Mouse (Mus musculus) right cerebral cortex, postnatal 36 days (tissue): ENCODE measurements at regions not wholly inside any gene's neighbourhood (a gene's known extent, or its start where the extent isn't known, plus 50 kb on each side); places are given as distances from the start of the nearest gene placed in this dataset.

Experiments used
- DNase-seq, 2 experiments: peaks; one replicate each; pipeline ENCODE4 v3.0.0; 2022; ENCODE audit warnings: low spot score in 2 of 2, mixed read lengths in 1 of 2

DNA sequence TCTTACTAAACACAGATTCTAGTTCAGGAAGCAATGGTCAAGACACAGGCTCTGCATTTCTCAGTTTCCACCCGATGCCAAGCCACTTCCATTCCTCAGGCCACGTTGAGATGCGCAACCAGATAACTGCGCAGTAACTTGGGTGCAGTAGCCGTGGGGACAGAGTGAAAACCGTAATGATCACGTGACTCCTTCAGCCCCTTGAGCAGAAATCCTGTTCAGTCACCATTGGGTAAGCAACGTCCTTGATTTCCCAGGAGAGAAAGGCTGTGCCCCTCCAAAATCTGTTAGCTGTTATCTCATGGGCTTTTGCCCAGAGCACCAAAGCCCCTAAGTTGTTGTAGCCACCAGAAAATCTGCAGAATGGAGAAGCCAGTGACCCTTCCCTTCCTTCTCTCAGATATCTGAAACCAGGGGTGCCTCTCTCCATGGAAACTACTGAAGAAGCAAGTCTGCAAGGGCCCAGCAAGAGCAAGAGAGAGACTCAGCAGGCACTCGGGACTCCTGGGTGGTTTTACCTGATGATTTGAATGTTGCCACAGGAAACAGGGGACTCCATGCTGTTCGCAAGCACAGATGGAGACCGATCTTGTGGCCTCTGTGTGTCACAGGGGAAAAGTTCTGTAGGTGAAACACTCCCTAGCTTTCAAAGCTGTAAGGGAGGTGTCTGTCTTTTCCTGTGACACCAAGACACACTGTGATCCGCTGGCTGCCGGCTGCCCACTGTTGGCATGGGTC lies 126.7 kb downstream of the Lmo4 start:
- no peak for DNase-seq

GRCm38 (mm10) chr3:144069979-144070540 lies 135.0 kb downstream of the Lmo4 start:
- DNase-seq, result no peak

GRCm38 (mm10) chr3:144067016-144067415 lies 138.0 kb downstream of the Lmo4 start:
- DNase-seq, result no peak

DNA sequence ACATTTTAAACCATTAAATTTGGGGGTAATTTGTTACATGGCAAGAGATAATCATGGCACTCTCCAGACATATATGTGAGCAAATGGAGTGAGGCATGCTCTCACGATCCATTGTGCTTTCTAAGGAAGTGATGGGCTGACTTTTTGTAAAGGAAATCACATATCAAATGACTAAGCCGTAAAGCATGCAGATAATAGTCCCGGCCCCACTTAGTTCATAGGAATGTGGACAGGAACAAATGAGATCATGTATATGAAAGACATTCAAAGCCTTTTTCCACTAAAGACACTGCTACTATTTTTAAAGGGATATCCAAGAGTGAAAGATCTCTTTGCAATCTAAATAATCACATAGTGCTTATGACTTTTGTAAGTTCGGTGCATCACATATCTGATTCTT lies 146.9 kb downstream of the Lmo4 start:
- no peak for DNase-seq

DNA sequence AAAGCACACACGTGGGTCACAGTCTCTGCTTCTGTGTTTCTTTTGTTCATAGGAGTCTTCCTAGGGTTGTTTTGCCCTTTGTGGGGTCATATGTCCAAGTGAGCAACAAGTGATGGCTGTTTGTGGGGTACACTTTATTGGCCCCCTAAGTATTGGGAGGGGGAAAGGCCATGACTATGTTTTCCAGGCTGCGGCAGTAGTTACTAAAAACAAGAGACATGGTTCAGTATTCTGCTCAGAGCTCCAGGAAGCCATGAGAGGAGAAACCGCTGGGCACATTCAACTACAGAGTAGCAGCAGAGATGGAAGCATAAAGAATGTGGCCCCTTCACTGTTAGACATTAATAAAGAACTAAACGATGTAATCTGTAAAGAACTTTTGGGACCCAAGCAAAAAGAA lies 154.7 kb downstream of the Lmo4 start:
- DNase-seq, result no peak

GRCm38 (mm10) chr3:144049270-144049669 lies 155.8 kb downstream of the Lmo4 start:
- DNase-seq, result no peak

GRCm38 (mm10) chr3:144044366-144044765 lies 160.7 kb downstream of the Lmo4 start:
- DNase-seq, result no peak

GRCm38 (mm10) chr3:144041788-144042187 lies 163.2 kb downstream of the Lmo4 start:
- no peak for DNase-seq

DNA sequence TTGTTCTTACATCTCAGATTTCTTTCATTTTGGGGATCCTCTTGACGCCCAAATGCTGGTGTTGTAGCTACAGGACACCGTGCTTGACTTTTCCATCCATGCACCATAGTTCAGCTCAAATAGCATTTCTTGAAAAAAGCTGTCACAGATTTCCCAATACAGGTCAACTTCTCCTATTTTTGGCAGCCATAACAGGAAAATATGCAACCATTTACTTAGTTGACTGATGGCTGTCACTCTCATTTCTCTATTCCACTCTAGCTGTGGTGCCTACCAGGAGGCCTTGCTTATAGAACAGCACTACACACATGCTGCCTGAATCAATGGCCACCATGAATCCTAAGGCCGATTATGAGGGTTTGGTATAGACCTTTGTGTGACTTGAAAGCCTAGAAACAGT lies 165.5 kb downstream of the Lmo4 start:
- no peak for DNase-seq

- no peak for DNase-seq
Observed at GRCm38 (mm10) chr3:144029611-144030010, 175.4 kb downstream of the Lmo4 start.

GRCm38 (mm10) chr3:144029121-144029520 lies 175.9 kb downstream of the Lmo4 start:
- no peak for DNase-seq

DNA sequence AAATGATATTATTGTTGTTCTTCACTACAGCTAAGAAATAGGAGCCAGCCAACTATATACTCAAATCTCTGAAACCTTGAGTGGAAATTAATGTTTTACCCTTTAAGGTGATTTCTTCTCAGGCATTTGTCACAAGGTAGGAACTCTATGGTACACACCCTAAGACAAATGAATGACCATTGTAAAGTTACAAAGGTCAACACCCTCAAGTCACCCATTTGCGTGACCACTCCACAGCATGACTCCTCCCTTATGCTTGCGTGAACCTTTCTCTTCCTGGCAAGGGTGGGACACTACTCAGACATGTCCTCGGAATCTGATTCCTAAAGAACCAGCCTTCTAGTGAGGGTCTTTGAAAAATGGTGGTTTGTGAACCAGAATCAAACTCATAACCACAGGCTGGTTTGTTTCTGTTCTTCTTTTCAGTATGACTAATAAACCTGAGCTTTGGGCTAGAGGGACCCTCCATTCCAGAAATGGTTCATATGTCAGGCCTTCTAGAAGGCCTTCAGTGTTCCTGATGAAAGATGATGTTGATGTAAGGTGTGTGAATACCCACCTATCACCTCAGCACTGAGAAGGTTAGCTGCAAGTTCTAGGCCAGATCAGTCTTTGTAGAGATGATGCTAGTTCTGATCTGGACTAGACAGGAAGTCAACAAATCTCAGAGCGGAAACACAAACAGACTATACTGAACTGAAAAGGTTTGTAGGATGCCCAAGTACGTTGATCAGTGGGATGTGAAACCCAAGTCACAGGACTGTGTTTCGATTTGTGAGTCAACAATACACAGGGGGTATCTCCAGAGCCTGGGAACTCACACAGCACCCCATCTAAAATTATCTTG lies 177.7 kb downstream of the Lmo4 start:
- DNase-seq, result no peak

DNA sequence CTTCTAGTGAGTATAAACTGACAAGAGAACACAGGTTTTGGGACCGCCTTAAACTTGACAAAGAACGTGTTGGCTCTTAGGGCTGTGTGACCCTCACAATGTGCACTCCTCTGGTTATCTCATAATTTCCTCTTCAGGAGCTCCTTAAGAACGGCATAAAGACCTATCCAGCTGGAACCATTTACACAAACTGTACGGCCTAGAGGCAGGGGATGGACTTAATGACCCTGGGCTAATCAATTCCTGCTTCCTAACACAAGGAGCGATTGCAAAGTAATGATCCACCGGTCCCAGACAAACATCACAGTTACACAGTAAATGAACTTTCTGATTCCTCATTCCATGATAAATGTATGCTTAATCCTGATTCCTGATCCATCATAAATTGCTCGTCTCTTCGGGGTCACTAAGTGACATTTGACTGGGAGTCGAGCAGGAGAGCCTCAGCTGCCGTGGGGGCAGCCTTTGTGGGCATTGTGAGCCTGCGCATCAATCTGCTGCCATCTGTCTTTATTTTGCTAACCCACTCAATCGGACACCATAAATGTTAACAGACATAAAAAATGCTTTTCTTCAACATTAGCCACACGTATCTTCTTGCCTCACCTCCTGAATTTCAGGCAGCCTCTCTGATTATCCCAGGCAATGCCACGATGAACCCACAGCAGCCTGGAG lies 179.4 kb downstream of the Lmo4 start:
- no peak for DNase-seq

DNA sequence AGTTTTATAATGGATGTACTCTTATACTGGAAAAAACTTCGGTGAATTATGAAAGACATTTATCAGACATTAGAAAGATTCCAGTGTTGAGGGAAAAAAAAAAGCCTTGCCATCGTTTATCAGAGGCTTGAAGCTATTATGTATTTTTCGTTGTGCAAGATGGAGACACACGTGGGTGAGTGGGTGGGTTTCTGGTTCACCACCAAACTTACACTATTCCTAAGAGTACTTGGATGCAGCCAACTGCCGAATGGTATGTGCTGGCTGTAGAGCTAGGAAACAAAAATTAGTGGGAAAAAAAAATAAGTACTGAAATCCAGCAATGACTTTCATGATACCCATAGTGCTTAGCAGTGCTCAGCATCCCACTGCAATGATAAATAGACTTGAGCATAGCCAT lies 180.8 kb downstream of the Lmo4 start:
- DNase-seq, result no peak

DNA sequence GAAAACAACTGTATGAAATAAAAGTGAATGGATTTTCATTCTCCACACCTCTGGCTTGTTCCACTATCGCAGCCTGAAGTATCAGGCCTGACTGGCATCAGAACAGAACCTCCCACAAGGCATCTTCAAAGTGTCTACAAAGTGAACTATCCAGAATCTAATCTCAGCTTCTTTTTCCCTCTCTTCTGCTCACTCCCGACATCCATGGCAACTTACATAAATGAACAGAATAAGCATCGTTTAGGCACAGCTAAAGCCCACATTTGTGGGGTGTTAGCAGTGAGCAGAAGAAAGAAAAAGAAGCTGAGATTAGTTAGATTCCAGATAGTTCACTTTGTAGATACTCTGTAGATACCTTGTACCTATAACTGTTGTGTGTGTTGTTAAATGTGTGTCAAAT lies 182.0 kb downstream of the Lmo4 start:
- DNase-seq, result peak in 1 of 2 experiments; percentile 20

- no peak for DNase-seq
Observed at GRCm38 (mm10) chr3:144021969-144022368, 183.1 kb downstream of the Lmo4 start.

DNA sequence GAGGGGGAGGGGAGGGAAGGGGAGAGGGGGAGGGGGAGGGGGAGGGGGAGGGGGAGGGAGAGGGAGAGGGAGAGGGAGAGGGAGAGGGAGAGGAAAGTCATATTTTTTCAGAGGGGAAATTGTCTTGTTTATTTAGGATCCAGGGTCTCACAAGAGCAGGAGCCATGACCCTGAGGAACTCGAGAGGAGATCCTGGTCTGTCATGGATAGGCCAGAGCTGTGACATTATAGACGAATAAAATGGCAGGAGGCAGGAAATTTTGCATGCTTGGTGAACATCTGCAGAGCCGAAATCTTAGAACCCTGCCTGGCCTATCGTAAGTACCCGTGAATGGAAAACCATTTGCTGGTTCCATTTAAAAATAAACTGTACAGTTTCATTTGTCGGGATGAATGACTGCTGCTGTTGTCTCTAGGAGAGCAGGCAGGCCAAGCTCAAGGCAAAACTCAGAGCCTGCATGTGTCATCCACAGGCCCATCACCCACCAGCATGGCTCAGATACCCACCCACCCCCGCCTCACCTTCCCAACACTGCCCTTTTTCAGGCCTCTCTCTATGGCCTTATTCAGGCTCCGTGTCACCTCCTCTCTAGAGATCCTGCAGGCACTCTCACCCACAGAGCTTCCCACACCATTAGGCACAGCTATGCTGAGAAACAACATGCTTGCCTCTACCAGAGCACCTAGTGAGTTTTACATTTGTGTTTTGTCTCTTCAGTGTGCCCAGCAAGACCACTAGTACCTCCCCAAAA lies 184.7 kb downstream of the Lmo4 start:
- no peak for DNase-seq

GRCm38 (mm10) chr3:144019293-144019692 lies 185.7 kb downstream of the Lmo4 start:
- peak in 1 of 2 experiments; percentile 23 for DNase-seq

- DNase-seq, result no peak
Observed at GRCm38 (mm10) chr3:144018559-144018958, 186.5 kb downstream of the Lmo4 start.

- no peak for DNase-seq
Observed at GRCm38 (mm10) chr3:144015236-144015635, 189.8 kb downstream of the Lmo4 start.

DNA sequence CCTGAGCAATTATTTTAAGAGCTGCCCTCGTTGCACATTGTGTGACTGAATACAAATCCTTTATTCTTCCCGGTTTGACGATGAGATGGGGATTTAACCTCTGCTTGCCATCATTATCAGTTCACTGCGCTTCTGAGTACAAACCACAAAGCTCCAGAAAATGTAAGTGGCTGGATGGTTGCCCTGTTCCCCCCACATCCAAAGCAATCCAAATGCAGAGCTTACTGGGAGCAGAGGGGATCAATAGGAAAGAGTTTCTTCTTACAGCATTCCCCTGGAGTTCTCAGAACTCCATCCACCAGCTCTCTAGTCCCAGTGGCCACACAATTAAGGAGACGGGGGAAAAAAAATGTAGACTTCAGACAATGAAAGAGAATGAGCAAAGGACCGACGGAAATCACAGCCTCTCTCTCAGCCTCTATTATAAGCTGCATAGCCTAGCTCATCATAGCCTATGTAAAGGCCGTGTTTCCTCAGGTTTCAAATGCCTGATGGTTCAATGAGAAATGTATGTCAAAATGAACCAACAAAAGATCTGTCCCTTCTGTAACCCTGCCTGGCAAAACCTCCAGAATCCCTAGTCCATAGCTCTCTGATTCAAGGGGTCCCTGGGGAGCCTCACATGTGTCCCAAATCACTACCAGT lies 191.4 kb downstream of the Lmo4 start:
- DNase-seq, result no peak
